Mouse (Mus musculus) thymus, adult 2 months (tissue): ENCODE data around the gene Galnt14.

Experiments
- CTCF ChIP-seq: fragments of 200-500 bp; IDR thresholded peaks from 2 replicates; pipeline ENCODE4 v1.5.1; 2012; ENCODE audit warnings: mild to moderate bottlenecking, control low read depth, low read length, moderate library complexity, borderline replicate concordance; ENCODE audit not compliant: control insufficient read depth, poor library complexity, insufficient read depth; ENCODE audit errors: extremely low read depth
- POLR2A ChIP-seq: fragments of 200-500 bp; IDR thresholded peaks from 2 replicates; pipeline ENCODE4 v1.6.1; 2012; ENCODE audit warnings: mild to moderate bottlenecking, low read length, control low read depth, moderate library complexity; ENCODE audit not compliant: control insufficient read depth, poor library complexity, insufficient read depth; ENCODE audit errors: extremely low read depth

- TF ChIP-seq CTCF (no peak), POLR2A (no peak)
Measured at GRCm38 (mm10) chr17:73515506-73515905, 194.7 kb downstream of the Galnt14 start.
